ENCODE assay signal across 1 mouse cellular context in the genomic region with DNA sequence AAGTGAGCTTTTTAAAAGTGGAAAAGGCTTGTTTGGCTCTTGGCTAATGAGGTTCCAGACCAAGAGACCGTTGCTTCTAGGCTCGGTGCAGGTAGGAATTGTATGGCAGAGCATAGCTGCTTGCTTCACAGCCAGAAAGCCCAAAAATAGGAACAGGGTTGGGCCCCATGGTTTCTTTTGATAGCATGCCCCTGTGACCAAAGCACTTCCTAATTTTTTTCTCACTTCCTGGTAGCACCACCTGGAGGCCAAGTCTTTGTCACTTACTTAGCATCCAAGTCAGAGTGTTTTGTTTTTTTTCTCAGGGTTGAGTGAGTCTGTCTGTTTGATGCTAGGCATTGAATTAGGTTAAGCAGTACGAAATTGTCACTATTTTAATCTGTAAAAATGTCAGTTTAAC.
TF ChIP-seq lines count a peak whose summit lies in the region.

No protein-coding gene starts in this region.

TF ChIP-seq in CH12.LX, 34 proteins besides CTCF, POLR2A, EP300 and RAD21:
- no peak for TF ChIP-seq NRF1 (IDR thresholded peaks at IDR 0.05; ENCODE audit: low read depth, low read length)
- TF ChIP-seq USF2 (conservative IDR thresholded peaks at IDR 0.05; ENCODE audit: low read depth, low read length), result peak; percentile 38; the same call in 1 of the 2 replicates
- no peak for TF ChIP-seq POLR2AphosphoS2 (IDR thresholded peaks at IDR 0.05; ENCODE audit: low read depth, low read length)
- TF ChIP-seq TBP (conservative IDR thresholded peaks at IDR 0.05; ENCODE audit: low read depth, low read length), result no peak
- no peak for TF ChIP-seq E2F4 (IDR thresholded peaks at IDR 0.05; ENCODE audit: insufficient replicate concordance, low read depth, low read length)
- TF ChIP-seq HCFC1 (IDR thresholded peaks at IDR 0.05; ENCODE audit: low read depth, low read length), result peak; percentile 61
- peak; percentile 74 for TF ChIP-seq SIN3A (IDR thresholded peaks at IDR 0.05; ENCODE audit: low read length)
- TF ChIP-seq ZC3H11A (IDR thresholded peaks at IDR 0.05; ENCODE audit: low read depth, low read length), result no peak
- peak; percentile 74 for TF ChIP-seq BHLHE40 (IDR thresholded peaks at IDR 0.05; ENCODE audit: low read depth, low read length)
- TF ChIP-seq MEF2A (IDR thresholded peaks at IDR 0.05; ENCODE audit: borderline replicate concordance, low read depth, low read length), result peak; percentile 90
- TF ChIP-seq RCOR1 (conservative IDR thresholded peaks at IDR 0.05; ENCODE audit: low read depth, low read length), result 0 out of 2 replicates have a peak, but pooled peaks have one; percentile 87
- peak; percentile 20; the same call in 1 of the 2 replicates for TF ChIP-seq JUN (IDR thresholded peaks at IDR 0.05; ENCODE audit: insufficient read depth, low read depth, low read length)
- TF ChIP-seq ELF1 (IDR thresholded peaks at IDR 0.05; ENCODE audit: low read depth, low read length), result peak; percentile 89
- TF ChIP-seq SMC3 (IDR thresholded peaks at IDR 0.05; ENCODE audit: low read depth, low read length), result peak; percentile 65
- peak; percentile 69 for TF ChIP-seq ETS1 (conservative IDR thresholded peaks at IDR 0.05; ENCODE audit: low read depth, low read length)
- 0 out of 2 replicates have a peak, but pooled peaks have one; percentile 17 for TF ChIP-seq MAZ (IDR thresholded peaks at IDR 0.05; ENCODE audit: low read depth, low read length)
- no peak for TF ChIP-seq JUND (conservative IDR thresholded peaks at IDR 0.05; ENCODE audit: low read depth, low read length)
- no peak for TF ChIP-seq PAX5 (IDR thresholded peaks at IDR 0.05; ENCODE audit: low read length)
- peak; percentile 96 for TF ChIP-seq IRF4 (IDR thresholded peaks at IDR 0.05; ENCODE audit: low read depth, low read length)
- peak; percentile 97 for TF ChIP-seq ZNF384 (IDR thresholded peaks at IDR 0.05; ENCODE audit: low read depth, low read length)
- peak; percentile 72 for TF ChIP-seq USF1 (IDR thresholded peaks at IDR 0.05; ENCODE audit: low read depth, low read length)
- no peak for TF ChIP-seq GABPA (IDR thresholded peaks at IDR 0.05; ENCODE audit: insufficient replicate concordance, low read depth, low read length)
- TF ChIP-seq MYC (IDR thresholded peaks at IDR 0.05; ENCODE audit: low read depth, low read length), result peak; percentile 92
- no peak for TF ChIP-seq ZMIZ1 (IDR thresholded peaks at IDR 0.05; ENCODE audit: low read depth, low read length)
- TF ChIP-seq MAFK (IDR thresholded peaks at IDR 0.05; ENCODE audit: insufficient replicate concordance, low read length), result no peak; the same call in 1 of the 2 replicates
- peak; percentile 90 for TF ChIP-seq TCF12 (IDR thresholded peaks at IDR 0.05; ENCODE audit: low read depth, low read length)
- peak; percentile 48; the same call in 1 of the 2 replicates for TF ChIP-seq NELFE (IDR thresholded peaks at IDR 0.05; ENCODE audit: low read depth, low read length)
- no peak for TF ChIP-seq KAT2A (IDR thresholded peaks at IDR 0.05; ENCODE audit: insufficient replicate concordance, low read length)
- no peak for TF ChIP-seq ZKSCAN1 (IDR thresholded peaks at IDR 0.05; ENCODE audit: borderline replicate concordance, low read depth, low read length)
- no peak for TF ChIP-seq UBTF (IDR thresholded peaks at IDR 0.05; ENCODE audit: low read depth, low read length)
- TF ChIP-seq MXI1 (IDR thresholded peaks at IDR 0.05; ENCODE audit: low read depth, low read length), result peak; percentile 78
- TF ChIP-seq CHD1 (IDR thresholded peaks at IDR 0.05; ENCODE audit: low read depth, low read length), result no peak
- TF ChIP-seq MAX (IDR thresholded peaks at IDR 0.05; ENCODE audit: low read length), result peak; percentile 88
- peak; percentile 48; the same call in 1 of the 2 replicates for TF ChIP-seq CHD2 (IDR thresholded peaks at IDR 0.05; ENCODE audit: low read length)
